9 mouse cellular contexts compared by ENCODE assay signal in the genomic region with DNA sequence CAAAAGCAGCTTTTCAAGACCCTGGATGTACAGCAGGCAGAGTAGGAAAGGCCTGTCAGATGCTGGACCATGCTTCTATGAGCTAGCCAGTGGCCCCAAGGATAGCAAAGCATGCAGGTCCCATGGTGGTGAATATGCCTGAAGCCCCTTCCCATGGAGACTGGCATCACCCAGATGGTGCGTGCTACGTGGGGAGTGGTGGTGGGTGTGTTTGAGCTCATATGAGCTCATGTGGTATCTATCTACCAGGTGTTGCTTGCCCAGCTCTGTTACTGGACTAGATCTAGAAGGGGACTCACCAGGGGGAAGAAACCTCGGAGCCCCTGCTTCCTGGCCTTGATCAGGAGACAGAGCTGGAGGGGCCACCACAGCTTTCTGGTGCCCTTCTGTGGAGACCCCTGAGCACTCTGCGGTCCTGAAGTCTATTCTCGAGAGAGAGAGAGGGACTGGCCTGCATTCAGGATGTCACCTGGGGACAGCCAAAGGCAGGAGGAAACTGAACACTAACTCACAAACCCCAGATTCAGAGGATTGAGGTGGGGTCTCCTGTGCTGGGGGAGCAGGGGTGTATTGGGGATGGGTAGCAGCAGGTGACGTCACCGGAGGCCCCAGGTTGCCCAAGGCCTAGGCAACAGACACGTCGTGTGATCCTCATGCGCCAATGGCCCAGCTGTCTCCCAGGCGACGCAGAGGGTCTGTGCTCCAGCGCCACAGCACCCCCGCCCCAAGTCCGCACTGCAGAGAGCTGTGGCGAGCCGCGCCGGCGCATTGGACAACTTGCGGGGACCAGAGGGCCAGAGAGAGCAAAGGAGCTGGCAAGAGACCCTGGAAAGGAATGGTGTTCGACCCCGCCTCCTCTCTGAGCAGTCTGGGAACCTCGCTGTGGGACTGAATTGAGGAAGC. TPM values are rescaled to one million over a fixed set of nuclear protein-coding genes. Genes with fewer than 3 reads are reported as not detected.
DNase-seq lines count a peak whose midpoint lies in the region; ATAC-seq and TF ChIP-seq lines count a peak whose summit lies in the region.
"Had no signal": no experiment of that assay in that cellular context is flagged by ENCODE, and none has a peak within 500 bp of the region (broad histone marks: within the 10 kb centered on the region; RNA-seq: fewer than 3 reads in every experiment).

No protein-coding gene starts in this region.

- H3K9ac ChIP-seq in liver, postnatal 0 days (replicated peaks) = no peak overlapping the region
- H3K9ac ChIP-seq in hindbrain, postnatal 0 days (replicated peaks; ENCODE audit: low read length) = peak overlapping the region; percentile 52
- H3K9ac ChIP-seq: liver, embryonic 14.5 days had no signal

- H3K9me3 ChIP-seq in liver, postnatal 0 days (ENCODE audit: low read length) = no peaks in the 10 kb centered on the region
- H3K9me3 ChIP-seq in hindbrain, postnatal 0 days (ENCODE audit: low read length) = no peaks in the 10 kb centered on the region
- H3K9me3 ChIP-seq in midbrain, embryonic 10.5 days (replicated peaks) = no peaks in the 10 kb centered on the region

- no peak for TF ChIP-seq EP300 in liver, postnatal 0 days (IDR thresholded peaks at IDR 0.05; ENCODE audit: low read depth)

- peak; percentile 4 for DNase-seq in liver
- no peak for DNase-seq in liver, postnatal 0 days
- DNase-seq in embryo, embryonic 9.5 days (ENCODE audit: extremely low spot score) = peak; percentile 24
- DNase-seq in hindbrain, postnatal 0 days (ENCODE audit: low spot score) = peak; percentile 72
- DNase-seq in midbrain, embryonic 10.5 days (ENCODE audit: low spot score) = peak; percentile 50
- DNase-seq in lung, postnatal 36 days = no peak

- no peaks in the 10 kb centered on the region for H3K36me3 ChIP-seq in liver, postnatal 0 days (replicated peaks; ENCODE audit: insufficient read depth, low read length)
- H3K36me3 ChIP-seq in hindbrain, postnatal 0 days (ENCODE audit: insufficient read depth, low read length) = no peaks in the 10 kb centered on the region
- no peaks in the 10 kb centered on the region for H3K36me3 ChIP-seq in midbrain, embryonic 10.5 days

- H3K4me1 ChIP-seq in liver, postnatal 0 days (ENCODE audit: insufficient read depth) = no peaks in the 10 kb centered on the region
- H3K4me1 ChIP-seq in hindbrain, postnatal 0 days (ENCODE audit: insufficient read depth, low read length) = no peaks in the 10 kb centered on the region
- H3K4me1 ChIP-seq in midbrain, embryonic 10.5 days = peaks cover 13% of the 10 kb centered on the region

- no peak for ATAC-seq in liver, postnatal 0 days
- peak; percentile 95 for ATAC-seq in hindbrain, postnatal 0 days
- no peak for ATAC-seq in erythroblast, adult 5-6 weeks (replicated peaks; ENCODE audit: low FRiP score, poor library complexity, severe bottlenecking)
- no peak for ATAC-seq in monocyte, adult 5-6 weeks (replicated peaks; ENCODE audit: insufficient number of reproducible peaks, low FRiP score, low TSS enrichment, poor library complexity, severe bottlenecking)

- no peak overlapping the region for H3K4me3 ChIP-seq in liver, postnatal 0 days (ENCODE audit: low read depth, low read length)
- peak overlapping the region; percentile 40 for H3K4me3 ChIP-seq in hindbrain, postnatal 0 days (ENCODE audit: low read length)
- H3K4me3 ChIP-seq in midbrain, embryonic 10.5 days = peak overlapping the region; percentile 45

- H3K27me3 ChIP-seq in liver, postnatal 0 days (ENCODE audit: insufficient read depth, low read length) = peaks cover 6% of the 10 kb centered on the region; the same call in 1 of the 2 replicates
- no peaks in the 10 kb centered on the region for H3K27me3 ChIP-seq in hindbrain, postnatal 0 days (ENCODE audit: insufficient read depth, low read length)
- H3K27me3 ChIP-seq in midbrain, embryonic 10.5 days (ENCODE audit: low read depth, poor library complexity, severe bottlenecking) = peaks cover 29% of the 10 kb centered on the region

- no peak for TF ChIP-seq CTCF in liver, postnatal 0 days (IDR thresholded peaks at IDR 0.05; ENCODE audit: low read depth)
- TF ChIP-seq CTCF in hindbrain, postnatal 0 days (IDR thresholded peaks at IDR 0.05; ENCODE audit: low read depth) = no peak

- WGBS in liver, postnatal 0 days (ENCODE audit: insufficient replicate concordance) = 43% methylated on average over 22 of the region's 24 CpGs
- 39% methylated on average over 24 of the region's 24 CpGs for WGBS in hindbrain, postnatal 0 days
- WGBS in midbrain, embryonic 10.5 days = 32% methylated on average over 24 of the region's 24 CpGs

- no peak overlapping the region for H3K4me2 ChIP-seq in liver, postnatal 0 days (ENCODE audit: low read depth, low read length)
- peak overlapping the region; percentile 60 for H3K4me2 ChIP-seq in hindbrain, postnatal 0 days (ENCODE audit: low read depth, low read length)

- no peak overlapping the region for H3K27ac ChIP-seq in liver, postnatal 0 days (ENCODE audit: low read depth)
- H3K27ac ChIP-seq in hindbrain, postnatal 0 days = peak overlapping the region; percentile 56
- H3K27ac ChIP-seq in midbrain, embryonic 10.5 days (replicated peaks) = peak overlapping the region; percentile 65; the same call in 1 of the 2 replicates
- H3K27ac ChIP-seq: liver, embryonic 14.5 days had no signal

RNA-seq across cellular contexts. Expression of a gene that starts 0.8 kb away (rescaled TPM):
- not detected in 2 replicates for polyA plus RNA-seq in liver, postnatal 0 days (2015; fragmentation: Nextera tagmentation; extraction: Ambion mirVana)
- total RNA-seq in hindbrain, postnatal 0 days (2014; rRNA removed) = 10.6 and 15.0 TPM in 2 replicates
- polyA plus RNA-seq in hindbrain, postnatal 0 days (2015; fragmentation: Nextera tagmentation; extraction: Ambion mirVana) = 5.5 and 5.7 TPM in 2 replicates
- 0.37 and 0.70 TPM in 2 replicates for polyA plus RNA-seq in midbrain, embryonic 10.5 days (2016; fragmentation: Nextera tagmentation; extraction: Ambion mirVana)
- not detected in 2 replicates for total RNA-seq in erythroblast, adult 5-6 weeks (2015; ENCODE audit: low replicate concordance)
- total RNA-seq in erythroblast, adult 5-6 weeks (2017; ENCODE audit: low replicate concordance) = not detected in 2 replicates
- total RNA-seq in monocyte, adult 5-6 weeks (2017) = not detected in 3 replicates
- polyA plus RNA-seq: liver, embryonic 14.5 days had no signal

RNA-seq across cellular contexts. Expression of a gene that starts 18.5 kb away (rescaled TPM):
- 0.55 and 2.1 TPM in 2 replicates for polyA plus RNA-seq in liver, postnatal 0 days (2015; fragmentation: Nextera tagmentation; extraction: Ambion mirVana)
- total RNA-seq in hindbrain, postnatal 0 days (2014; rRNA removed) = not detected in 2 replicates
- 0.35 TPM in 1 of 2 replicates, not detected in the other for polyA plus RNA-seq in hindbrain, postnatal 0 days (2015; fragmentation: Nextera tagmentation; extraction: Ambion mirVana)
- polyA plus RNA-seq in midbrain, embryonic 10.5 days (2016; fragmentation: Nextera tagmentation; extraction: Ambion mirVana) = 0.52 and 0.68 TPM in 2 replicates
- total RNA-seq in erythroblast, adult 5-6 weeks (2015; ENCODE audit: low replicate concordance) = 2.9 TPM in 1 of 2 replicates, not detected in the other
- 6.5 TPM in 1 of 2 replicates, not detected in the other for total RNA-seq in erythroblast, adult 5-6 weeks (2017; ENCODE audit: low replicate concordance)
- total RNA-seq in monocyte, adult 5-6 weeks (2017) = 10.5 to 20.8 TPM (median 17.3 TPM) in 3 replicates

RNA-seq across cellular contexts. Expression of a gene that starts 26.9 kb away (rescaled TPM):
- not detected in 2 replicates for polyA plus RNA-seq in liver, postnatal 0 days (2015; fragmentation: Nextera tagmentation; extraction: Ambion mirVana)
- total RNA-seq in hindbrain, postnatal 0 days (2014; rRNA removed) = not detected in 2 replicates
- polyA plus RNA-seq in hindbrain, postnatal 0 days (2015; fragmentation: Nextera tagmentation; extraction: Ambion mirVana) = 0.23 and 0.33 TPM in 2 replicates
- 0.06 TPM in 1 of 2 replicates, not detected in the other for polyA plus RNA-seq in midbrain, embryonic 10.5 days (2016; fragmentation: Nextera tagmentation; extraction: Ambion mirVana)
- total RNA-seq in erythroblast, adult 5-6 weeks (2015; ENCODE audit: low replicate concordance) = not detected in 2 replicates
- not detected in 2 replicates for total RNA-seq in erythroblast, adult 5-6 weeks (2017; ENCODE audit: low replicate concordance)
- not detected in 3 replicates for total RNA-seq in monocyte, adult 5-6 weeks (2017)
- polyA plus RNA-seq: liver, embryonic 14.5 days had no signal

RNA-seq across cellular contexts. Expression of a gene that starts 33.1 kb away (rescaled TPM):
- polyA plus RNA-seq in liver, postnatal 0 days (2015; fragmentation: Nextera tagmentation; extraction: Ambion mirVana) = 0.74 and 4.1 TPM in 2 replicates
- total RNA-seq in hindbrain, postnatal 0 days (2014; rRNA removed) = 1.2 and 2.6 TPM in 2 replicates
- 2.1 and 4.0 TPM in 2 replicates for polyA plus RNA-seq in hindbrain, postnatal 0 days (2015; fragmentation: Nextera tagmentation; extraction: Ambion mirVana)
- polyA plus RNA-seq in midbrain, embryonic 10.5 days (2016; fragmentation: Nextera tagmentation; extraction: Ambion mirVana) = 2.0 and 3.4 TPM in 2 replicates
- total RNA-seq in erythroblast, adult 5-6 weeks (2015; ENCODE audit: low replicate concordance) = not detected in 2 replicates
- 3.2 TPM in 1 of 2 replicates, not detected in the other for total RNA-seq in erythroblast, adult 5-6 weeks (2017; ENCODE audit: low replicate concordance)
- not detected in 3 replicates for total RNA-seq in monocyte, adult 5-6 weeks (2017)

RNA-seq across cellular contexts. Expression of a gene that starts 53.1 kb away (rescaled TPM):
- polyA plus RNA-seq in liver, postnatal 0 days (2015; fragmentation: Nextera tagmentation; extraction: Ambion mirVana) = 0.09 and 0.21 TPM in 2 replicates
- total RNA-seq in hindbrain, postnatal 0 days (2014; rRNA removed) = 0.75 and 2.1 TPM in 2 replicates
- 1.0 and 1.2 TPM in 2 replicates for polyA plus RNA-seq in hindbrain, postnatal 0 days (2015; fragmentation: Nextera tagmentation; extraction: Ambion mirVana)
- 0.12 and 0.29 TPM in 2 replicates for polyA plus RNA-seq in midbrain, embryonic 10.5 days (2016; fragmentation: Nextera tagmentation; extraction: Ambion mirVana)
- not detected in 2 replicates for total RNA-seq in erythroblast, adult 5-6 weeks (2015; ENCODE audit: low replicate concordance)
- not detected in 2 replicates for total RNA-seq in erythroblast, adult 5-6 weeks (2017; ENCODE audit: low replicate concordance)
- 0.11 to 0.29 TPM in 2 of 3 replicates, not detected in the other for total RNA-seq in monocyte, adult 5-6 weeks (2017)

Comparison
In these comparisons a context has a peak if more than half of its experiments do, and no peak if none do; other contexts are left out.
1. DNase-seq: peak in liver (single experiment), embryo, embryonic 9.5 days (single experiment), hindbrain, postnatal 0 days (single experiment) and midbrain, embryonic 10.5 days (single experiment); none in liver, postnatal 0 days (single experiment) and lung, postnatal 36 days (single experiment).
2. RNA of a gene that starts 0.8 kb away (total RNA-seq): 10.6 to 15.0 TPM in hindbrain, postnatal 0 days; not detected in erythroblast, adult 5-6 weeks and not detected in monocyte, adult 5-6 weeks; every median in the first group is over 10 times any median in the second.